Mouse (Mus musculus) kidney, embryonic 14.5 days (tissue): ENCODE results near the gene Olfr180. TPM values are rescaled to one million over a fixed set of nuclear protein-coding genes. Genes with fewer than 3 reads are reported as not detected.

Experiments used
- ATAC-seq: fragments of 200-750 bp; cut with Nextera tagmentation; 2 replicates; pipeline ENCODE4 v1.8.0; 2017; ENCODE audit warnings: moderate number of reproducible peaks, mild to moderate bottlenecking, moderate TSS enrichment, moderate library complexity; ENCODE audit not compliant: low FRiP score, low TSS enrichment
- H3K27ac ChIP-seq: fragments of 300-500 bp; sonication (generic); 2 replicates; pipeline ENCODE4 v1.5.1; 2014; ENCODE audit warnings: low read depth, mild to moderate bottlenecking, low read length, moderate library complexity, mixed read lengths
- H3K27me3 ChIP-seq: fragments of 300-500 bp; sonication (generic); 2 replicates; pipeline ENCODE4 v1.6.1; 2014; ENCODE audit warnings: mild to moderate bottlenecking, low read length; ENCODE audit not compliant: control insufficient read depth, insufficient read depth
- H3K36me3 ChIP-seq: fragments of 300-500 bp; sonication (generic); 2 replicates; pipeline ENCODE4 v1.6.1; 2014; ENCODE audit warnings: low read length, mixed read lengths; ENCODE audit not compliant: control insufficient read depth, insufficient read depth
- H3K4me1 ChIP-seq: fragments of 300-500 bp; sonication (generic); 2 replicates; pipeline ENCODE4 v1.6.1; 2014; ENCODE audit warnings: low read length, mixed read lengths; ENCODE audit not compliant: control insufficient read depth, insufficient read depth
- H3K4me2 ChIP-seq: fragments of 300-500 bp; sonication (generic); replicated peaks from 2 replicates; pipeline ENCODE4 v1.6.1; 2014; ENCODE audit warnings: low read depth, mild to moderate bottlenecking, low read length
- H3K4me3 ChIP-seq: fragments of 300-500 bp; sonication (generic); 2 replicates; pipeline ENCODE4 v1.5.1; 2014; ENCODE audit warnings: mild to moderate bottlenecking, low read length
- H3K9ac ChIP-seq: fragments of 300-500 bp; sonication (generic); 2 replicates; pipeline ENCODE4 v1.6.1; 2014; ENCODE audit warnings: low read depth, mild to moderate bottlenecking, low read length, moderate library complexity
- H3K9me3 ChIP-seq: fragments of 300-500 bp; sonication (generic); 2 replicates; pipeline ENCODE4 v1.6.1; 2016; ENCODE audit warnings: low read length; ENCODE audit not compliant: control insufficient read depth
- WGBS: fragments of 180-500 bp; shearing (Covaris S2); extraction: QIAGEN DNeasy Blood & Tissue Kit; methylation state at CpG from one replicate; pipeline ENCODE4 v1.1.7; 2014; 5-methylcytosine and 5-hydroxymethylcytosine counted together
- polyA plus RNA-seq: library from polyadenylated mRNA; unstranded; fragments of >200 nt; fragmentation: Nextera tagmentation; extraction: Ambion mirVana; gene quantifications from 2 replicates; pipeline ENCODE4 v1.2.1, GENCODE M21; 2014

The Olfr180 gene
- not detected in 2 replicates for polyA plus RNA-seq

GRCm38 (mm10) chr16:58929292-58929691 lies at the start of gene Olfr180:
Gene Olfr180 (minus strand): TSS chr16:58929392.
- 83% methylated on average over 4 of the region's 4 CpGs for WGBS
- no peak for ATAC-seq

DNA sequence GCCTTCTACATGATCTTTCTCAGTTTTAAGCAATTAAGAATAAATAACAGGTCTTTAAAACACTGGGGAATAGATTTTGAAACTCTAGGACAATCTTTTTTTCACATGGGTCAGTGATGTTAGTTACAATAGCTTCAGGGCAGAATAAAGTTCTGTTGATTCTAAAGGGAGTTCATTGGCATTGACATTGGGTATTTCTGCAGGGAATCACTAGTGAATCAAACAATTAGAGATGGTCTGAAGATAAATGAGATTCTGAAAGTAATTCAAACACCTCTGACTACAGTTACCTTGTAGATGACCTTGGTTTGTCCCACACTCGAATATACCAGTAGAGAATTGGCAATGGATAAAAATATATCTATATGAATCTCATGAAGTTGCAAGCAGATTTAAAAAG lies 537 bp downstream of the Olfr180 start, which contains the start of gene Olfr181:
Olfr181 (minus strand) TSS at position 101 of the 400 bp plus-strand sequence.
- no peaks in the 10 kb centered on the region for H3K9me3 ChIP-seq
- no peak within 1 kb of the TSS for H3K4me2 ChIP-seq
- no peaks in the 10 kb centered on the region for H3K36me3 ChIP-seq
- H3K27ac ChIP-seq: no peak within 1 kb of the TSS
- no peaks in the 10 kb centered on the region for H3K27me3 ChIP-seq
- H3K9ac ChIP-seq: no peak within 1 kb of the TSS
- no peak within 1 kb of the TSS for H3K4me3 ChIP-seq
- no peaks in the 10 kb centered on the region for H3K4me1 ChIP-seq
- ATAC-seq: no peak
- WGBS: 62% methylated on average over 1 of the region's 1 CpGs

More at GRCm38 (mm10) chr16:58929292-58929691, at the start of gene Olfr180:
- no peaks in the 10 kb centered on the region for H3K4me1 ChIP-seq
- no peaks in the 10 kb centered on the region for H3K36me3 ChIP-seq
- no peak within 1 kb of the TSS for H3K27ac ChIP-seq
- no peak within 1 kb of the TSS for H3K9ac ChIP-seq
- H3K27me3 ChIP-seq: no peaks in the 10 kb centered on the region
- no peak within 1 kb of the TSS for H3K4me3 ChIP-seq
- H3K4me2 ChIP-seq: no peak within 1 kb of the TSS
- no peaks in the 10 kb centered on the region for H3K9me3 ChIP-seq

DNA sequence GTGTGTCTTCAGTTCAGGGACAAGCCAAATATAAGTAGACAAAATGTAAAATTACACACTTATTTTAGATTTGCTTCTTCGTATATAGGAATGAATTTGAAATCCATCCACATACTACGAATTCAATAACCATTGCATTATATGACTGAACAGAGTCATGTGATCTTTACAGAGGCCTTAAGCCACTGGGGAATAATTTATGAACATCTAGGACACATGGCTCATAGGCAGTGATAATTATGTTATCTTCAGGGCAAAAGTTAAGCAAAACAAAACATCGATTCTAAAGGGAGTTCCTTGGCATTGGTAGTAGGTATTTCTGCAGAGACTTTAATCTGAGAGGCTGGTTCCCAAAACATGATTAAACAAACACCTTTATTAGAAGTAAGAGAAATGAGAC lies 37.2 kb downstream of the Olfr180 start, which contains the start of gene Olfr178:
Olfr178 (minus strand) TSS at position 101 of the 400 bp plus-strand sequence.
- no peak within 1 kb of the TSS for H3K4me3 ChIP-seq
- no peak within 1 kb of the TSS for H3K27ac ChIP-seq
- H3K4me2 ChIP-seq: no peak within 1 kb of the TSS
- no peak for ATAC-seq
- no peaks in the 10 kb centered on the region for H3K36me3 ChIP-seq
- H3K9ac ChIP-seq: no peak within 1 kb of the TSS
- no peaks in the 10 kb centered on the region for H3K27me3 ChIP-seq
- H3K4me1 ChIP-seq: no peaks in the 10 kb centered on the region
- no peaks in the 10 kb centered on the region for H3K9me3 ChIP-seq
- 90% methylated on average over 3 of the region's 3 CpGs for WGBS

DNA sequence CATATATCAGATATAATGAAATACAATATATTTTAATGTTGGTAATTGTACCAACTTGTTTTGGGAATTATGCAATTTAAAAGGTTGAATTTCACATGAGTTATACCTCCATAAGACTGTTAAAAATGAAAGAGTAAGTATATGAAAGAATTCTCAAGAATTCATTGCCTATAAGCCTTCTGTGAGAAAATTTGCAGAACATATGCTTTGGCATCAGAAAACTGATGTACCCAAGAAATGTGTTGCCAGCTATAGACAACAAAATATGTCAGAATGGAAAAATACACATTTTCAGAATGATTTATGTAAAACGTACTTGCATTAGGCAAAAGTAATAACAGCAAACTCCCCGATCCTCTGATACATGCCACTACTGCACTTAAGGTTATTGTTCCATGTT lies 44.8 kb downstream of the Olfr180 start:
- H3K27me3 ChIP-seq: no peaks in the 10 kb centered on the region
- WGBS: 96% methylated on average over 2 of the region's 2 CpGs
- H3K27ac ChIP-seq: no peak overlapping the region
- no peaks in the 10 kb centered on the region for H3K9me3 ChIP-seq
- H3K4me3 ChIP-seq: no peak overlapping the region
- H3K9ac ChIP-seq: no peak overlapping the region
- no peak overlapping the region for H3K4me2 ChIP-seq
- ATAC-seq: no peak
- H3K36me3 ChIP-seq: no peaks in the 10 kb centered on the region
- no peaks in the 10 kb centered on the region for H3K4me1 ChIP-seq

DNA sequence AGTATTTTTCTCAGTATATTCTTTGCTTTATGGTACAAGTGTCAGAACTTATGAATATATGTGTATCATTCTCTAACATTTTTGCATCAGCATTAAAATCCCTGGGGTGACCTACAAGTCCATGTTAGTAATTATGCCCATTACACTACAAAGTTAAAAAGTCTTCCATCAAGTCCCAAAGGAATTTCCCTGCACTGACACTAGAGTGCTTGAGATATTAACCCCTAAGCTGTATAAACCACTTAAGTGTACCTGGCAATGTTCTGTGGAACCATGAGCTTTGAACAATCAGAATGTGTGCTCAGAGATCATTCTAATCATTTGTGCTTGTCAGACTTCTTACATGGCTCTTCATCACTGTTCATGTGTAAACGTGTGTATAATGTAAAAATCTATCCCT lies 54.5 kb downstream of the Olfr180 start, which contains the start of gene Olfr177:
Olfr177 (minus strand) TSS at position 101 of the 400 bp plus-strand sequence.
- no peak within 1 kb of the TSS for H3K27ac ChIP-seq
- WGBS: 54% methylated on average over 1 of the region's 1 CpGs
- H3K36me3 ChIP-seq: no peaks in the 10 kb centered on the region
- ATAC-seq: no peak
- no peak within 1 kb of the TSS for H3K4me2 ChIP-seq
- no peaks in the 10 kb centered on the region for H3K9me3 ChIP-seq
- no peak within 1 kb of the TSS for H3K4me3 ChIP-seq
- H3K4me1 ChIP-seq: no peaks in the 10 kb centered on the region
- H3K9ac ChIP-seq: no peak within 1 kb of the TSS
- no peaks in the 10 kb centered on the region for H3K27me3 ChIP-seq

Other genes with a start within 250 kb of the Olfr180 start
- gene Gpr15, start 210.3 kb downstream of the Olfr180 start, polyA plus RNA-seq: 0.11 TPM in 1 of 2 replicates, not detected in the other
- 106 and 125 TPM in 2 replicates for gene Cldnd1, start 201.5 kb downstream of the Olfr180 start, polyA plus RNA-seq
- gene Olfr172, start 166.2 kb downstream of the Olfr180 start, polyA plus RNA-seq: not detected in 2 replicates
- not detected in 2 replicates for gene Olfr173, start 129.1 kb downstream of the Olfr180 start, polyA plus RNA-seq
- not detected in 2 replicates for gene Olfr175-ps1, start 102.6 kb downstream of the Olfr180 start, polyA plus RNA-seq
- gene Olfr177, start 54.6 kb downstream of the Olfr180 start, polyA plus RNA-seq: not detected in 2 replicates
- not detected in 2 replicates for gene Olfr178, start 37.3 kb downstream of the Olfr180 start, polyA plus RNA-seq
- gene Olfr181, start 637 bp downstream of the Olfr180 start, polyA plus RNA-seq: not detected in 2 replicates
- not detected in 2 replicates for gene Olfr183, start 66.0 kb upstream of the Olfr180 start, polyA plus RNA-seq
- gene Olfr186, start 100.9 kb upstream of the Olfr180 start, polyA plus RNA-seq: not detected in 2 replicates
- not detected in 2 replicates for gene Olfr187, start 110.4 kb upstream of the Olfr180 start, polyA plus RNA-seq
- not detected in 2 replicates for gene Olfr190, start 148.6 kb upstream of the Olfr180 start, polyA plus RNA-seq
- gene Olfr191, start 160.4 kb upstream of the Olfr180 start, polyA plus RNA-seq: not detected in 2 replicates
- gene Olfr193, start 182.5 kb upstream of the Olfr180 start, polyA plus RNA-seq: not detected in 2 replicates
- gene Olfr194, start 191.7 kb upstream of the Olfr180 start, polyA plus RNA-seq: not detected in 2 replicates
- gene Olfr195, start 217.7 kb upstream of the Olfr180 start, polyA plus RNA-seq: not detected in 2 replicates
- gene Olfr196, start 241.1 kb upstream of the Olfr180 start, polyA plus RNA-seq: not detected in 2 replicates